ENCODE assay signal across 8 mouse cellular contexts in the genomic region with DNA sequence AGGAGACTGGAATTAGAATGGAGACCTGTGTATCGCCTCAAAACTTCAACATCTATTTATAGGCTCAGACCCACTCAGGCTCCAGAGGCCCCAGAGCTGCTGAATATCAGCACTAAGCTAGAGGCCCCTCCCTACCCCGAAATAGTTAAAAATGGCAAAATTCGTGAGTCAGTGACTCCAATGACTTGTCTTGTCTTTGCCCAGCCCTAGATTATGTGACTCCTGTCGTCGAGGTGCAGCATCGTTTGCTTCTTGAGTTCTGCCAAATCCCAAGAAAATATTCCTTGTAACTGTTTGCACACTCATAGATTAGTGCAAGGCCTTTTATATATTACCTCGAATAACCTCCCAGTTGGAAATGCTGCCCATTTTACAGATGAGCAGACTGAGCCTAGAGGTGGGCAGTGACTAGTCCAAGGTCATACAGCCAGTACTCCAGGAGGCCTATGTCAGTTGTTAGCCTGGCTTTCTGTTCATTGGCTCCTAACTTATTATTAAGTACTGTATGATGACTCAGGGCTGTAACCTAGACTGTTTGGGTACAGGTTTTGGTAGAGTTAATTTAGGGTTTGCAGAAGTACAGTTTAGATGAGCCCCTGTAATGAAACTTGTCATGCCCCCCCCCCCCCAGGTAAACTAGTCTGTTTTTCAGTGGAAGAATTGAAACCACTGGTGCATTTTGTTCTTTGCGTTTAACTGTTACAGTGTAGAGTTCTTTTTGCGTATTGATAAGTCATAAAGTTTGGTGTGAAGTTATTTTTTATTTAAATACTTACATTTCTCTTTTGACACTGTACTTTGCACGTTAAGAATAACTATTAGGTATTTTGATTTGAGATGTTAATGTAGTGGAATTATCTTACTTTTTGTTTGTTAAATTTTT. TPM values are rescaled to one million over a fixed set of nuclear protein-coding genes. Genes with fewer than 3 reads are reported as not detected.
DNase-seq lines count a peak whose midpoint lies in the region; ATAC-seq and TF ChIP-seq lines count a peak whose summit lies in the region.

No protein-coding gene starts in this region.

- 23% methylated on average over 10 of the region's 10 CpGs for WGBS in kidney, embryonic 15.5 days
- WGBS in heart, postnatal 0 days: 16% methylated on average over 10 of the region's 10 CpGs
- WGBS in macrophage (ENCODE audit: missing documents): 16% methylated on average over 9 of the region's 10 CpGs

- H3K4me2 ChIP-seq in kidney, embryonic 15.5 days: peak overlapping the region; percentile 70
- H3K4me2 ChIP-seq in heart, postnatal 0 days (ENCODE audit: low read depth, low read length): peak overlapping the region; percentile 66

- peak overlapping the region; percentile 100 for H3K27ac ChIP-seq in kidney, embryonic 15.5 days
- peak overlapping the region; percentile 100 for H3K27ac ChIP-seq in heart, postnatal 0 days (ENCODE audit: low read depth)
- peak overlapping the region; percentile 73 for H3K27ac ChIP-seq in macrophage

- no peak for TF ChIP-seq EP300 in heart, postnatal 0 days (IDR thresholded peaks at IDR 0.05; ENCODE audit: low read depth)

- peaks cover 55% of the 10 kb centered on the region for H3K79me2 ChIP-seq in macrophage (ENCODE audit: inconsistent target)

- no peak for DNase-seq in kidney, postnatal 25 days
- DNase-seq in adipocyte (ENCODE audit: low spot score): peak; percentile 65
- DNase-seq in heart, postnatal 0 days (ENCODE audit: low spot score): peak; percentile 62
- no peak for DNase-seq in ovary, postnatal 36 days (ENCODE audit: low spot score)
- no peak for DNase-seq in adrenal gland, adult 18-20 months (ENCODE audit: low spot score in 2 of 2)

- no peaks in the 10 kb centered on the region for H3K9me3 ChIP-seq in kidney, embryonic 15.5 days (replicated peaks)
- no peaks in the 10 kb centered on the region for H3K9me3 ChIP-seq in heart, postnatal 0 days (replicated peaks; ENCODE audit: control insufficient read depth, low read length)

- H3K4me3 ChIP-seq in kidney, embryonic 15.5 days (replicated peaks): peak overlapping the region; percentile 95
- H3K4me3 ChIP-seq in heart, postnatal 0 days (ENCODE audit: low read depth, low read length): peak overlapping the region; percentile 95
- peak overlapping the region; percentile 66 for H3K4me3 ChIP-seq in macrophage (ENCODE audit: inconsistent target)

- H3K4me1 ChIP-seq in kidney, embryonic 15.5 days: peaks cover 49% of the 10 kb centered on the region
- peaks cover 41% of the 10 kb centered on the region for H3K4me1 ChIP-seq in heart, postnatal 0 days (ENCODE audit: control insufficient read depth, insufficient read depth)

- TF ChIP-seq CTCF in heart, postnatal 0 days (IDR thresholded peaks at IDR 0.05; ENCODE audit: low read depth): no peak

- no peaks in the 10 kb centered on the region for H3K27me3 ChIP-seq in kidney, embryonic 15.5 days
- no peaks in the 10 kb centered on the region for H3K27me3 ChIP-seq in heart, postnatal 0 days (ENCODE audit: control insufficient read depth, insufficient read depth, low read length)

- H3K9ac ChIP-seq in kidney, embryonic 15.5 days: peak overlapping the region; percentile 100
- H3K9ac ChIP-seq in heart, postnatal 0 days (replicated peaks; ENCODE audit: low read depth, low read length): peak overlapping the region; percentile 100

- no peak for ATAC-seq in kidney, embryonic 15.5 days (replicated peaks; ENCODE audit: low FRiP score)
- ATAC-seq in heart, postnatal 0 days (ENCODE audit: insufficient read depth, low read depth): no peak
- ATAC-seq in activated CD4-positive, CD25-positive, alpha-beta regulatory T cell, adult 4 months: no peak

- H3K36me3 ChIP-seq in kidney, embryonic 15.5 days: no peaks in the 10 kb centered on the region
- no peaks in the 10 kb centered on the region for H3K36me3 ChIP-seq in heart, postnatal 0 days (replicated peaks; ENCODE audit: control insufficient read depth, insufficient read depth, low read length)
- no peaks in the 10 kb centered on the region for H3K36me3 ChIP-seq in macrophage (ENCODE audit: inconsistent target)

RNA-seq across cellular contexts. Expression of a gene that starts 1.5 kb away (rescaled TPM):
- 8.7 and 9.7 TPM in 2 replicates for polyA plus RNA-seq in kidney, embryonic 15.5 days (2015; fragmentation: Nextera tagmentation; extraction: Ambion mirVana)
- 55.2 and 90.3 TPM in 2 replicates for total RNA-seq in heart, postnatal 0 days (2014; rRNA removed; ENCODE audit: low replicate concordance)
- 6.9 and 7.7 TPM in 2 replicates for polyA plus RNA-seq in heart, postnatal 0 days (2015; fragmentation: Nextera tagmentation; extraction: Ambion mirVana)
- total RNA-seq in macrophage (2018; cell fraction: chromatin; rRNA removed): 100 to 1,000 TPM in 3 of 26 experiments, 10 to 100 TPM in 23; 54.2 to 149 (median 85.4) TPM
- total RNA-seq in macrophage (2018; cell fraction: cytosol; rRNA removed): 10 to 100 TPM; 40.1 to 59.8 (median 43.8) TPM
- 10 to 100 TPM; 54.6 to 87.2 (median 64.8) TPM for total RNA-seq in macrophage (2018; cell fraction: nucleus; rRNA removed)
- polyA plus RNA-seq in macrophage (2018): 22.5 to 30.9 TPM (median 25.6 TPM) in 3 replicates
- 10 to 100 TPM; 61.3 to 71.5 TPM for total RNA-seq in adrenal gland, adult 18-20 months (2021)
- polyA plus RNA-seq in activated CD4-positive, CD25-positive, alpha-beta regulatory T cell, adult 4 months (2017; shearing (Covaris generic)): 10 to 100 TPM; 19.2 to 25.6 TPM

RNA-seq across cellular contexts. Expression of a gene that starts 44.7 kb away (rescaled TPM):
- polyA plus RNA-seq in kidney, embryonic 15.5 days (2015; fragmentation: Nextera tagmentation; extraction: Ambion mirVana): 56.4 and 59.3 TPM in 2 replicates
- 39.7 and 55.8 TPM in 2 replicates for total RNA-seq in heart, postnatal 0 days (2014; rRNA removed; ENCODE audit: low replicate concordance)
- 35.6 and 37.2 TPM in 2 replicates for polyA plus RNA-seq in heart, postnatal 0 days (2015; fragmentation: Nextera tagmentation; extraction: Ambion mirVana)
- 100 to 1,000 TPM in 6 of 26 experiments, 10 to 100 TPM in 20; 21.2 to 142 (median 55.7) TPM for total RNA-seq in macrophage (2018; cell fraction: chromatin; rRNA removed)
- total RNA-seq in macrophage (2018; cell fraction: cytosol; rRNA removed): 10 to 100 TPM; 36.1 to 82.0 (median 68.2) TPM
- 100 to 1,000 TPM in 1 of 26 experiments, 10 to 100 TPM in 25; 20.1 to 108 (median 38.4) TPM for total RNA-seq in macrophage (2018; cell fraction: nucleus; rRNA removed)
- 45.9 to 89.1 TPM (median 67.2 TPM) in 3 replicates for polyA plus RNA-seq in macrophage (2018)
- total RNA-seq in adrenal gland, adult 18-20 months (2021): 10 to 100 TPM; 54.0 to 54.3 TPM
- 10 to 100 TPM; 78.2 to 81.7 TPM for polyA plus RNA-seq in activated CD4-positive, CD25-positive, alpha-beta regulatory T cell, adult 4 months (2017; shearing (Covaris generic))

Comparison
In these comparisons a context has a peak if more than half of its experiments do, and no peak if none do; other contexts are left out.
1. DNase-seq: peak in adipocyte (single experiment) and heart, postnatal 0 days (single experiment); none in kidney, postnatal 25 days (0 of 2), ovary, postnatal 36 days (single experiment) and adrenal gland, adult 18-20 months (0 of 2).
2. Peak in every context shown above with its lines, with median percentiles within 50 percentile points of each other: H3K27ac ChIP-seq and H3K4me3 ChIP-seq.